Comparison of ENCODE assay signal across 8 mouse cellular contexts in the genomic region with DNA sequence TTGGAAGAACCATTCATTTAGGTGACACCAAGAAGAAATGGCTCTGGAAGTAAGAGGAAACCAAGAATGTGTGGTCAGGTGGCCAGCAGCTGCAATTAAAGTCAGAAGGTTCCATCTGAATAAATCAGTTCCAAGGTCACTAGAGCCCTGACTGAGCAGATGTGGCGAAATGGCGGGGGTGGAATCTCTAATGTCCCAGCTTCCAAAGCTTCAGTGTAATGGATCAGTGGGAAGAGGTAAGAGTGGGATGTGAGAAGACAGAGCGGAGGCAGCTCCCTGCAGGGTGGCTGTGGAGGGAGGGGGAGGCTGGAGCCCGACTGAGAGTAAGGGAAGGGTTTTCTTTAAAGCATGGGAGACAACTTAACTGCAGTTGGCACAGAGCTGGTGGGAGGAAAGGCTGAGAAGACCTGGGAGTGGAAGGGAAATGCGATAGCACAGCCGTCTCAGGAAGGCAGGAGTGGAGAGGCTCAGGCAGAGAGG. TPM values are rescaled to one million over a fixed set of nuclear protein-coding genes. Genes with fewer than 3 reads are reported as not detected.
DNase-seq lines count a peak whose midpoint lies in the region; ATAC-seq lines count a peak whose summit lies in the region.

No protein-coding gene starts in this region.

- H3K27me3 ChIP-seq in midbrain, embryonic 12.5 days = no peaks in the 10 kb centered on the region
- no peaks in the 10 kb centered on the region for H3K27me3 ChIP-seq in midbrain, embryonic 15.5 days (replicated peaks)

- DNase-seq in gastrocnemius, adult 18-20 months (ENCODE audit: low spot score) = peak; percentile 55
- DNase-seq in gastrocnemius, postnatal 4 days (ENCODE audit: low spot score in 2 of 2) = no peak
- DNase-seq in kidney, adult 9 months = peak; percentile 44
- DNase-seq in right cerebral cortex, postnatal 25 days = peak; percentile 70
- no peak for DNase-seq in urinary bladder, postnatal 36 days (ENCODE audit: low spot score in 2 of 2)
- no peak for DNase-seq in retina, postnatal 1 day

- no peaks in the 10 kb centered on the region for H3K36me3 ChIP-seq in midbrain, embryonic 12.5 days
- no peaks in the 10 kb centered on the region for H3K36me3 ChIP-seq in midbrain, embryonic 15.5 days (replicated peaks)

- no peak overlapping the region for H3K4me2 ChIP-seq in midbrain, embryonic 12.5 days (replicated peaks)
- H3K4me2 ChIP-seq in midbrain, embryonic 15.5 days = no peak overlapping the region

- no peaks in the 10 kb centered on the region for H3K9me3 ChIP-seq in midbrain, embryonic 12.5 days
- no peaks in the 10 kb centered on the region for H3K9me3 ChIP-seq in midbrain, embryonic 15.5 days

- 0 out of 2 replicates have a peak overlapping the region, but pooled peaks have one; percentile 39 for H3K27ac ChIP-seq in midbrain, embryonic 12.5 days (replicated peaks)
- H3K27ac ChIP-seq in midbrain, embryonic 15.5 days = no peak overlapping the region

- H3K4me3 ChIP-seq in midbrain, embryonic 12.5 days = no peak overlapping the region
- H3K4me3 ChIP-seq in midbrain, embryonic 15.5 days = no peak overlapping the region

- H3K9ac ChIP-seq in midbrain, embryonic 12.5 days (replicated peaks) = no peak overlapping the region; the same call in 1 of the 2 replicates
- no peak overlapping the region for H3K9ac ChIP-seq in midbrain, embryonic 15.5 days

- 59% methylated on average over 6 of the region's 6 CpGs for WGBS in midbrain, embryonic 12.5 days
- 57% methylated on average over 6 of the region's 6 CpGs for WGBS in midbrain, embryonic 15.5 days

- H3K4me1 ChIP-seq in midbrain, embryonic 12.5 days = peaks cover 18% of the 10 kb centered on the region
- H3K4me1 ChIP-seq in midbrain, embryonic 15.5 days = peaks cover 23% of the 10 kb centered on the region

- ATAC-seq in midbrain, embryonic 12.5 days (ENCODE audit: low FRiP score, low read depth) = no peak
- ATAC-seq in midbrain, embryonic 15.5 days (replicated peaks) = no peak

RNA-seq across cellular contexts. Expression of a gene that starts 3.2 kb away (rescaled TPM):
- 100 to 1,000 TPM; 113 to 126 TPM for total RNA-seq in gastrocnemius, adult 18-20 months (2021)
- 100 to 1,000 TPM; 153 to 176 TPM for total RNA-seq in gastrocnemius, postnatal 4 days (2021)
- 120 and 125 TPM in 2 replicates for polyA plus RNA-seq in midbrain, embryonic 12.5 days (2016; fragmentation: Nextera tagmentation; extraction: Ambion mirVana)
- polyA plus RNA-seq in midbrain, embryonic 15.5 days (2015; fragmentation: Nextera tagmentation; extraction: Ambion mirVana) = 125 TPM in 2 replicates

RNA-seq across cellular contexts. Expression of a gene that starts 16.5 kb away (rescaled TPM):
- 100 to 1,000 TPM; 103 to 119 TPM for total RNA-seq in gastrocnemius, adult 18-20 months (2021)
- total RNA-seq in gastrocnemius, postnatal 4 days (2021) = 100 to 1,000 TPM; 152 to 163 TPM
- polyA plus RNA-seq in midbrain, embryonic 12.5 days (2016; fragmentation: Nextera tagmentation; extraction: Ambion mirVana) = 35.0 and 36.9 TPM in 2 replicates
- polyA plus RNA-seq in midbrain, embryonic 15.5 days (2015; fragmentation: Nextera tagmentation; extraction: Ambion mirVana) = 33.0 and 35.9 TPM in 2 replicates

RNA-seq across cellular contexts. Expression of a gene that starts 59.3 kb away (rescaled TPM):
- total RNA-seq in gastrocnemius, adult 18-20 months (2021) = 1 to 10 TPM; 4.2 to 4.9 TPM
- total RNA-seq in gastrocnemius, postnatal 4 days (2021) = 10 to 100 TPM; 15.5 to 17.1 TPM
- 52.3 and 53.2 TPM in 2 replicates for polyA plus RNA-seq in midbrain, embryonic 12.5 days (2016; fragmentation: Nextera tagmentation; extraction: Ambion mirVana)
- polyA plus RNA-seq in midbrain, embryonic 15.5 days (2015; fragmentation: Nextera tagmentation; extraction: Ambion mirVana) = 47.1 and 50.2 TPM in 2 replicates

Comparison
In these comparisons a context has a peak if more than half of its experiments do, and no peak if none do; other contexts are left out.
1. DNase-seq: peak in gastrocnemius, adult 18-20 months (single experiment), kidney, adult 9 months (single experiment) and right cerebral cortex, postnatal 25 days (single experiment); none in gastrocnemius, postnatal 4 days (0 of 2), urinary bladder, postnatal 36 days (0 of 2) and retina, postnatal 1 day (single experiment).